Mouse (Mus musculus) embryonic facial prominence, embryonic 10.5 days (tissue): ENCODE measurements around the gene Gm14214. TPM values are rescaled to one million over a fixed set of nuclear protein-coding genes. Genes with fewer than 3 reads are reported as not detected.

Source experiments
- DNase-seq: peaks from one replicate; pipeline ENCODE4 v3.0.0-alpha.2; 2017; ENCODE audit warnings: low spot score
- H3K27ac ChIP-seq: fragments of 300-500 bp; sonication (generic); replicated peaks from 2 replicates; pipeline ENCODE4 v1.5.1; 2016; ENCODE audit warnings: mild to moderate bottlenecking
- H3K27me3 ChIP-seq: fragments of 300-500 bp; sonication (generic); replicated peaks from 2 replicates; pipeline ENCODE4 v1.6.1; 2016; ENCODE audit warnings: low read depth, mild to moderate bottlenecking; ENCODE audit not compliant: poor library complexity, severe bottlenecking
- H3K36me3 ChIP-seq: fragments of 300-500 bp; sonication (generic); replicated peaks from 2 replicates; pipeline ENCODE4 v1.6.1; 2016; ENCODE audit warnings: mild to moderate bottlenecking, moderate library complexity
- H3K4me1 ChIP-seq: fragments of 300-500 bp; sonication (generic); 2 replicates; pipeline ENCODE4 v1.6.1; 2016
- H3K4me3 ChIP-seq: fragments of 300-500 bp; sonication (generic); 2 replicates; pipeline ENCODE4 v1.5.1; 2016; ENCODE audit warnings: mild to moderate bottlenecking, moderate library complexity
- H3K9me3 ChIP-seq: fragments of 300-500 bp; sonication (generic); 2 replicates; pipeline ENCODE4 v1.6.1; 2016; ENCODE audit warnings: mild to moderate bottlenecking
- WGBS: fragments of 180-500 bp; shearing (Covaris S2); methylation state at CpG from one replicate; pipeline ENCODE4 v1.1.7; 2016; 5-methylcytosine and 5-hydroxymethylcytosine counted together
- polyA plus RNA-seq: library from polyadenylated mRNA; unstranded; fragments of >200 nt; fragmentation: Nextera tagmentation; extraction: Ambion mirVana; gene quantifications from 2 replicates; pipeline ENCODE4 v1.2.1, GENCODE M21; 2016

Gene Gm14214
- not detected in 2 replicates for polyA plus RNA-seq

- Histone ChIP-seq H3K36me3 (no peaks in the 10 kb centered on the region), H3K27ac (no peak within 1 kb of the TSS), H3K9me3 (no peaks in the 10 kb centered on the region), H3K4me1 (peaks cover 6% of the 10 kb centered on the region), H3K4me3 (no peak within 1 kb of the TSS), H3K27me3 (no peaks in the 10 kb centered on the region)
- no peak for DNase-seq
Observed at GRCm38 (mm10) chr2:154769930-154770329, at the start of gene Gm14214. Gene Gm14214 (minus strand): TSS chr2:154770030.

- Histone ChIP-seq H3K4me3 (no peak overlapping the region), H3K9me3 (no peaks in the 10 kb centered on the region), H3K27me3 (no peaks in the 10 kb centered on the region), H3K36me3 (peaks cover 14% of the 10 kb centered on the region), H3K4me1 (peaks cover 18% of the 10 kb centered on the region), H3K27ac (no peak overlapping the region)
- WGBS, result 83% methylated on average over 1 of the region's 1 CpGs
- DNase-seq, result no peak
Observed at GRCm38 (mm10) chr2:154818599-154818998, 48.8 kb upstream of the Gm14214 start.

GRCm38 (mm10) chr2:154817788-154818187, 48.0 kb upstream of the Gm14214 start:
- Histone ChIP-seq H3K4me1 (peaks cover 18% of the 10 kb centered on the region), H3K4me3 (no peak overlapping the region), H3K9me3 (no peaks in the 10 kb centered on the region), H3K27ac (no peak overlapping the region), H3K27me3 (no peaks in the 10 kb centered on the region), H3K36me3 (peaks cover 10% of the 10 kb centered on the region)
- WGBS, result 36% methylated on average over 1 of the region's 1 CpGs
- peak; percentile 14 for DNase-seq

GRCm38 (mm10) chr2:154817089-154817488, 47.3 kb upstream of the Gm14214 start:
- H3K27me3 ChIP-seq, result no peaks in the 10 kb centered on the region
- peaks cover 18% of the 10 kb centered on the region for H3K4me1 ChIP-seq
- no peak for DNase-seq
- H3K36me3 ChIP-seq, result peaks cover 3% of the 10 kb centered on the region
- no peak overlapping the region for H3K4me3 ChIP-seq
- no peaks in the 10 kb centered on the region for H3K9me3 ChIP-seq
- no peak overlapping the region for H3K27ac ChIP-seq
- 64% methylated on average over 3 of the region's 3 CpGs for WGBS

- DNase-seq, result no peak
- 93% methylated on average over 2 of the region's 2 CpGs for WGBS
- no peaks in the 10 kb centered on the region for H3K9me3 ChIP-seq
- peaks cover 24% of the 10 kb centered on the region for H3K4me1 ChIP-seq
- no peak overlapping the region for H3K27ac ChIP-seq
- no peaks in the 10 kb centered on the region for H3K36me3 ChIP-seq
- H3K4me3 ChIP-seq, result no peak overlapping the region
- H3K27me3 ChIP-seq, result no peaks in the 10 kb centered on the region
Observed at GRCm38 (mm10) chr2:154813426-154813825, 43.6 kb upstream of the Gm14214 start.

- Histone ChIP-seq H3K9me3 (no peaks in the 10 kb centered on the region), H3K36me3 (no peaks in the 10 kb centered on the region), H3K27ac (no peak overlapping the region), H3K27me3 (no peaks in the 10 kb centered on the region), H3K4me1 (peaks cover 18% of the 10 kb centered on the region), H3K4me3 (no peak overlapping the region)
- WGBS, result 64% methylated on average over 1 of the region's 1 CpGs
- no peak for DNase-seq
Observed at GRCm38 (mm10) chr2:154810821-154811220, 41.0 kb upstream of the Gm14214 start.

GRCm38 (mm10) chr2:154809107-154809762, 39.4 kb upstream of the Gm14214 start:
- Histone ChIP-seq H3K36me3 (no peaks in the 10 kb centered on the region), H3K27me3 (no peaks in the 10 kb centered on the region), H3K4me3 (no peak overlapping the region), H3K4me1 (peaks cover 19% of the 10 kb centered on the region), H3K9me3 (no peaks in the 10 kb centered on the region), H3K27ac (no peak overlapping the region)
- no peak for DNase-seq
- WGBS, result 95% methylated on average over 1 of the region's 1 CpGs

- DNase-seq, result no peak
- H3K4me1 ChIP-seq, result peaks cover 31% of the 10 kb centered on the region
- H3K4me3 ChIP-seq, result no peak overlapping the region
- WGBS, result 58% methylated on average over 1 of the region's 1 CpGs
- no peaks in the 10 kb centered on the region for H3K27me3 ChIP-seq
- H3K9me3 ChIP-seq, result no peaks in the 10 kb centered on the region
- H3K36me3 ChIP-seq, result peaks cover 3% of the 10 kb centered on the region; the same call in 1 of the 2 replicates
- no peak overlapping the region for H3K27ac ChIP-seq
Observed at GRCm38 (mm10) chr2:154807689-154808088, 37.9 kb upstream of the Gm14214 start.

GRCm38 (mm10) chr2:154803845-154804244, 34.0 kb upstream of the Gm14214 start:
- Histone ChIP-seq H3K36me3 (peaks cover 18% of the 10 kb centered on the region), H3K4me3 (no peak overlapping the region), H3K27me3 (no peaks in the 10 kb centered on the region), H3K9me3 (no peaks in the 10 kb centered on the region), H3K4me1 (peaks cover 25% of the 10 kb centered on the region), H3K27ac (no peak overlapping the region)
- 74% methylated on average over 4 of the region's 4 CpGs for whole genome bisulfite sequencing
- no peak for DNase-seq

GRCm38 (mm10) chr2:154803372-154803771, 33.5 kb upstream of the Gm14214 start:
- H3K36me3 ChIP-seq, result peaks cover 18% of the 10 kb centered on the region
- H3K27ac ChIP-seq, result no peak overlapping the region
- 93% methylated on average over 1 of the region's 1 CpGs for WGBS
- no peak overlapping the region for H3K4me3 ChIP-seq
- peaks cover 25% of the 10 kb centered on the region for H3K4me1 ChIP-seq
- no peak for DNase-seq
- no peaks in the 10 kb centered on the region for H3K27me3 ChIP-seq
- H3K9me3 ChIP-seq, result no peaks in the 10 kb centered on the region

GRCm38 (mm10) chr2:154791661-154792642, 22.1 kb upstream of the Gm14214 start:
- Histone ChIP-seq H3K4me1 (peaks cover 40% of the 10 kb centered on the region), H3K9me3 (no peaks in the 10 kb centered on the region), H3K27ac (peak overlapping the region; percentile 99), H3K36me3 (peaks cover 10% of the 10 kb centered on the region; the same call in 1 of the 2 replicates), H3K27me3 (no peaks in the 10 kb centered on the region), H3K4me3 (peak overlapping the region; percentile 93)
- WGBS, result under 1% methylated on average over 67 of the region's 67 CpGs
- peak; percentile 83 for DNase-seq

GRCm38 (mm10) chr2:154790656-154791483, 21.0 kb upstream of the Gm14214 start, which contains the start of the genes Raly and a:
Gene Raly (plus strand): TSS chr2:154791096.
Gene a (plus strand): TSS chr2:154791402.
- Histone ChIP-seq H3K27me3 (no peaks in the 10 kb centered on the region), H3K36me3 (no peaks in the 10 kb centered on the region), H3K27ac (peak within 1 kb of the TSS; percentile 99), H3K4me3 (peak within 1 kb of the TSS; percentile 93), H3K9me3 (no peaks in the 10 kb centered on the region), H3K4me1 (peaks cover 41% of the 10 kb centered on the region)
- under 1% methylated on average over 89 of the region's 89 CpGs for WGBS
- DNase-seq, result peak; percentile 100
